Mouse (Mus musculus) lung, postnatal 36 days (tissue): ENCODE measurements around the gene Anks1.
"Not testable (repeated sequence)": the region's sequence is repeated elsewhere in the genome, so short reads cannot be mapped to it uniquely, and the experiment has no call there.

Experiments used
- DNase-seq: peaks from one replicate; pipeline ENCODE4 v3.0.0; 2022; ENCODE audit warnings: mixed read lengths

Anks1 gene

DNA sequence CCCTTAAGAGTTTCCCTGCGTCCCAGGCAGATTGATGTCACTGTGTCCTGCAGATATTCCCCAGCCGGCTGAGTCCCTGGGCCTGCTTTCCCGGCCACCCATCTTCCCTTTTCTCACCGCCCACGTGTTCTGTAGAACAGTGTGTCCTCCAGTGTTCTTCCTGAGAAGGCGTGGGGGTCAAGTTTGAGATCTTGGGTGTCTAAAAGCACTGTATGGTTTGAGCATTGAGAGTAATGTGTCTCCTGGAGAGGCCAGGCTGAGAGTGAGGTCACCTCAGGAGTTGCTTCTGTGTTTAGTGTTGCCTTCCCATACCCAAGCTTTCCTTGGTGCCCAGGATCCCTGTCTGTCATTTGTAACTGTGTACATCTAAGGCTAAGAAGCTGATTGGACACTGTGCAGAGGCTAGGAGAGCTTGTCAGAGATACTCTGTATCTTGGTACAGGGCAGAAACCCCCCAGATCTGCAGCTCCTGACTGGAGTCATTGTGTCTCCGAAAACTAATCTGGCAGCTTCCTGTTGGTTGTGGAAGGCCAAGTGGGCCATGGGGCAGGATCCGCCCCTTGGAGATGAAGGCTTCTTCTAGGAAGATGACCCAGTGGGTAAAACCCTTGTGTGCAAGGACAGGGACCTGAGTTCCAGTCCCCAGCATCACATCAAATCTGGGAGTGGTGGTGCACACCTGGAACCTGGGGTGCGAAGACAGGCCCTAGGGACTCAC, 59.1 kb downstream of the Anks1 start:
- peak; percentile 69 for DNase-seq

GRCm38 (mm10) chr17:27968903-27969302, 59.8 kb downstream of the Anks1 start:
- no peak for DNase-seq

GRCm38 (mm10) chr17:27969365-27969764, 60.3 kb downstream of the Anks1 start:
- peak; percentile 89 for DNase-seq

- peak; percentile 55 for DNase-seq
Measured at GRCm38 (mm10) chr17:27969896-27970295, 60.8 kb downstream of the Anks1 start.

- peak; percentile 47 for DNase-seq
Measured at GRCm38 (mm10) chr17:27970305-27970704, 61.2 kb downstream of the Anks1 start.

DNA sequence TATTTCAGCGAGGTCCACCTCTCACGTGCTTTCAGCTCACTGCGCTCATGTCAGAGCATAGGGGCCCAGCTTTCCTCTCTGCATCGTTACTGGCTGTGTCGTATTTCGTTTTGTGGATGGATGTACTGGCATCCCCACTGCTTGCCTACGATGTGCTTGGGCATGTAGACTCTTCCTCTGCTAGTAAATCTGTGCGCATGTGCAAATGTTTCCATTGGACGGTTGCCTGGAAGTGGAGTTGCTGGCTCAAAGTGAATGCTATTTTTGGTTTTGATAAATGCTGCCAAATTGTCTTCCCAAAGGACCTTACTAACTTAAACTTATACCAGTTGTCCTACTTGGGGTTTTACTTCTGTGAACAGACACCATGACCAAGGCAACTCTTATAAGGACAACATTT, 62.4 kb downstream of the Anks1 start:
- peak; percentile 88 for DNase-seq

GRCm38 (mm10) chr17:27973337-27973736, 64.2 kb downstream of the Anks1 start:
- DNase-seq = no peak

DNA sequence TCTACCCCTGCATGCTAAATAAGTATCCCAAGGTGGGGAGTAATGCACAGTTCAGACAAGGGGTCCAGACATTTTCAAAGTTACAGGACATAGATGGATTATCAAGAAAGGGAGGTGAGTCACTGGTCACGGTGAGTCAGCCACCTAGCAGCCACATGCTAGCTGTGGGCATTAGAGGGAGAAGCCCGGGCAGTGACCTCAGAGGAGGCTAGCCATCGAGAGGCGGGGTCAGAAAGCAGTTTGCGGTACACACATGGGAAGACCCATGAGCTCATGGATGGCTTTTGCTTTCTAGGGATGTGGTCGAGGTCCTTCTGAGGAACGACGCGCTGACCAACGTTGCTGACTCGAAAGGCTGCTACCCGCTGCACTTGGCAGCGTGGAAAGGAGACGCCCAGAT, 67.2 kb downstream of the Anks1 start:
- no peak for DNase-seq

- no peak for DNase-seq
Measured at GRCm38 (mm10) chr17:27977008-27977636, 68.0 kb downstream of the Anks1 start.

- peak; percentile 47 for DNase-seq
Measured at GRCm38 (mm10) chr17:27980391-27980955, 71.4 kb downstream of the Anks1 start.

GRCm38 (mm10) chr17:27981451-27982069, 72.5 kb downstream of the Anks1 start:
- DNase-seq = no peak

DNA sequence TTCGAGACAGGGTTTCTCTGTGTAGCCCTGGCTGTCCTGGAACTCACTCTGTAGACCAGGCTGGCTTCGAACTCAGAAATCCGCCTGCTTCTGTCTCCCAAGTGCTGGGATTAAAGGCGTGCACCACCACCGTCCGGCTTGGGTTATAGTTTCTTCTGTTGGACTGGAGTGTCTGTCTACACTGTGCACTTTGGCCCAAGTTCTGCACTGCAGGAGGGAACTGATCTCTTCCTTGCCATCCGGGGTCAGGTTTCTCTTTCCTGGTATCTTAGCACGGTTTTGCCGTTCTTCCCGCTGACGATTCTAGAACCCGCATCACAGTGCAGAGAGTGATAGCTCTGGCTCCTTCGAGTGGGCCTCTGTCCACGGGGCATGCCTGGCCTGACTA, 73.0 kb downstream of the Anks1 start:
- DNase-seq = not testable (repeated sequence)

DNA sequence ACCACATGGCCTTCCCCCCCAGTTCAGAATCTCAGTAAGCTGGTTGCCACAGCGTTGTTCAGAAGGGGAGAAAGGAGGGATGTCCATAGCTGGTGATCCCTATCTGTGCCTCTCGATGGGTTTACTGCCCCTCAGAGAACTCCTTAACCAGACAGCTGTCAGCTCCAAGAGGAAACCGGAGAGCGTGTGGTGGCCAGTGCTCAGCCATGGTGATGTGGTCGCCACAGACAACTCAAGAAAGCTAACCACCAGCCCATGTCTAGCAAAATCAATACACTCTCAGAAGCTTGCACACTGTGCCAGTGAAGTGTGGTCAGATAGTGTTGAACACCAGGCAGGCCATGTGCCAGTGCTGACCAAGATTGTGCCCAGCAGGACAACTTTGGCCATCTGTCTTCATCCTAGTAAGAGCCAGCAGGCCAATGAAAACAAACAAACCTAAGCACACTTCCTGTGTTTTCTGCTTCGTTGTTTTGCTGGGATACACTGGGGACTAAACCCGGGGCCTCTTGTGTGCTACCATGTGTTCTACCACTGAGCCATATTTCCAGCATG, 73.7 kb downstream of the Anks1 start:
- no peak for DNase-seq

DNA sequence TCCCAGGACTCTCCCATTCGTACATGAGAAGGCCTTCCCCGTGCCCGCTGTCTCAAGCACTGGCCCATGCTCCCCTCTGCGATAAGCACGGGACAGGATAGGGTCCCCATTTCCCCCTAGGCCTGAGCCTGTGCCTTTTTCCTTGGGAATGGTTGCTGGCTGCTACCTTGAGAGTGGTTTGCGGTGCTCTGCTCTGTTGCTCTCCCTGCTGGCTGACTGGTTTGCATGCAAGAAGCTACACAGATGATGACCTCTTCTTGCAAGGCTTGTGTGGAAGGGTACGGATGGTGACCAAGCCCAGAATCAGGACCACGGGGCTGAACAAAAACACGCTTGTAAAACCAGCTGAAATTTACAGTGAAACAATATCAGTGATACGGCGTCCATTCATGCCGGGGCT, 75.3 kb downstream of the Anks1 start:
- peak; percentile 42 for DNase-seq

- no peak for DNase-seq
Measured at GRCm38 (mm10) chr17:27986106-27986505, 77.0 kb downstream of the Anks1 start.

DNA sequence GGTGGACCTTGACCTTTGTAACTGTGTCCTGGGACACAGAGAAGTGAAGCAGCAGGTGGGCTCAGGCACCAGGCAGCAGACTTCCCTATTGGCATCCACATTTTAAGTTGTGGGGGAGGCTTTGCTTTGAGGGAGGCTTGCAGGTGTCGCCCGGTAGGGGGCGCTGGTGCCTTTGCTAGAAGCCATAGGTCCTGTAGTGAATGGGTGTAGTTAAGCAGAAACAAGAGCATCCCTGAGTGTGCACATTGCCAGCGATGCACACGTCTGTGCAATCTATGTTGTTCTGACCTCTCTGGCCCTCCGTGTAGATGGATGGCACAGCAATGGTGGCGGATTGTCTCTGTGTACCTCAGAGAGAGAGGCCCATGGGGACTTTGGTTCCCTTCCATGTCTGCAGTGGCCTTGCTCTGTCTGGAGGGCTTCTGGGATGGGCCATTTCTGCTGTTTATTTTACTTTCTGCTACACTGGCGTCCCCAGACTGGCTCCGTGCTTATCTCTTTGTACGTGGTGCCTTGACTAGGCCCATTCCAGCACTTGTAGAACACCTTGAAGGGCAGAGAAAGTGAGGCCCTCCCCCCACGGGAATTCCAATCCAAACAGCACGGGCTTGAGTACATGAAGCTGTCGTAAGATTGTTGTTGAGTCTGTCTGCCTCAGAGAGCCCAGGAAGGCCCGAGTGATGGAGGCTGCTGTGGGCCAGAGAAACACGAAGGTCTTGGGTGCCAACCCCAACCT, 80.9 kb downstream of the Anks1 start:
- DNase-seq = peak; percentile 92

DNA sequence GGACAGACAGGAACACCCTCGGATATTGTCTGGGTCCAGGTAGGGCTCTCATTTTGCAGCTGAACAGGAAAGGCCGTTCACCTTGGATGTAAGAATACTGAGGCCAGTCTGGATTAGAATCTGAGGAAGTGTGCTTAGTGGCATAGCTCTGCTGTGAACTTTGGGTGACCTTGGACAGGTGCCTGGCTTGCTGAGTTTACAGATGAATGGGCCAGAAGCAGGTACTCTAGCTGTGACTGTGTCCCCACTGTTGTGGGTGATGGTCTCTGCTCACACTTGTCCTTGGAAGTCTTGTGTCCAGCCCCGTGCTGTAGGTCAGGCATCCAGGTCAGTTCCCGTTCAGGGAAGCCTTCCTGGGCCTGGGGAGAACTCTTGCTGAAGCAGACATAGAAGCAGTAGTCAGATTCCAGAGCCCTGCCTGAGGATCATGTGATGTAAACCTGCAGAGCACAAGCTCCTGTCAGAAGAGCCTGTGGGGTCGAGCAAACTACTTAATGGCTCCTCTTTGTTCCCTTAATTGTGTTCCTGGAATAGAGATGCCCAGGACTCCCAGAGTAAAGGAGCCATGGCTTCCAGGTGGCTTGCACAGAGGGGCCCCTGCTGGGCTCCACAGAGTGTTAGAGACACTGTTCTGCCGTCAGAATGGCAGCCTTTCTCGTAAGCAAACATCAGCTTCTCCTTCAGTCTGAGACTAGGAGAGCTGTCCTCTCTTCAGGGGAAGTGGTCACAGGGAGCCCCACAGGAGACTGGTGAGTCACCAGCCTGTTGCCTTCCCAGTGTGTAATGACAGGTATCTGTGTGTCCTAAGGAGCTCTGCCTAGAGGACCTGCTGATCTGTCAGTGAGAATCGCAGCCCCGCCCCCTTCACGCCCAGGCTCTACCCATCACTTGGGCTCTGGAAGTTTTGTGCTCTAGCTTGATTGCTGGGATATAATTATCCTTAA, 85.2 kb downstream of the Anks1 start:
- DNase-seq = no peak

DNA sequence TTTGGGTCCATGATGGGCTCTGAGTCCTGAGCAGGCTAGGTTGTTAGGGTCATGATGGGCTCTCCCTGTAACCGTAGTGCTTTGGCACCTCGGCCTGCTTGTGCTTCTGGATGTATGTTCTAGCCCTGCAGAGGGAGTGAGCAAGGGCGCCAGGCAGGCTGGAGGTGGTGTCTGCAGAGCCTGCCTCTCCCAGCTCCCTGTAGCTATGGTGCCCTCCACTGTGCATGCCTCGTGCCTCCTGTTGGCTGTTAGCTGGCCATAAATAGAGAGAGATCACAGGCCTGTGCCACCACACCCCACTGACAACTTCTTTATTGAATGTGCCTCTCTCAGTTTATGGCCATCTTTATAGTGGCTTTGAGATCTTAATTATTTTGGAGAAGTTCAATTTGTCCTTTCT, 87.2 kb downstream of the Anks1 start:
- no peak for DNase-seq

GRCm38 (mm10) chr17:27997212-27997611, 88.1 kb downstream of the Anks1 start:
- DNase-seq = no peak

- not testable (repeated sequence) for DNase-seq
Measured at GRCm38 (mm10) chr17:27999683-28000273, 90.7 kb downstream of the Anks1 start.

- DNase-seq = no peak
Measured at GRCm38 (mm10) chr17:28000389-28000788, 91.3 kb downstream of the Anks1 start.
